In genomic region chr11:97428726-97429077, GRCm38 (mm10) we compare ENCODE assay signal across 8 mouse cellular contexts. TPM values are rescaled to one million over a fixed set of nuclear protein-coding genes. Genes with fewer than 3 reads are reported as not detected.
DNase-seq lines count a peak whose midpoint lies in the region; ATAC-seq and TF ChIP-seq lines count a peak whose summit lies in the region.

No protein-coding gene starts in this region.

- H3K27ac ChIP-seq in heart, embryonic 13.5 days (replicated peaks), result peak overlapping the region; percentile 90
- 0 out of 2 replicates have a peak overlapping the region, but pooled peaks have one; percentile 2 for H3K27ac ChIP-seq in hindbrain, embryonic 11.5 days (ENCODE audit: low read depth, low read length)
- no peak overlapping the region for H3K27ac ChIP-seq in midbrain, embryonic 11.5 days (ENCODE audit: low read depth, low read length)

- H3K27me3 ChIP-seq in heart, embryonic 13.5 days (replicated peaks), result no peaks in the 10 kb centered on the region
- no peaks in the 10 kb centered on the region for H3K27me3 ChIP-seq in G1E (ENCODE audit: insufficient read depth, low read length)
- H3K27me3 ChIP-seq in hindbrain, embryonic 11.5 days (ENCODE audit: control insufficient read depth, insufficient read depth, low read length), result no peaks in the 10 kb centered on the region
- peaks cover 2% of the 10 kb centered on the region; the same call in 1 of the 2 replicates for H3K27me3 ChIP-seq in midbrain, embryonic 11.5 days (ENCODE audit: control insufficient read depth, insufficient read depth, low read length)

- H3K36me3 ChIP-seq in heart, embryonic 13.5 days, result peaks cover 11% of the 10 kb centered on the region; the same call in 1 of the 2 replicates
- peaks cover 9% of the 10 kb centered on the region for H3K36me3 ChIP-seq in G1E (replicated peaks)
- no peaks in the 10 kb centered on the region for H3K36me3 ChIP-seq in hindbrain, embryonic 11.5 days (ENCODE audit: control insufficient read depth, insufficient read depth, low read length)
- H3K36me3 ChIP-seq in midbrain, embryonic 11.5 days (ENCODE audit: control insufficient read depth, insufficient read depth, low read length), result no peaks in the 10 kb centered on the region

- no peak for DNase-seq in heart, postnatal 4 days
- no peak for DNase-seq in G1E (ENCODE audit: low spot score)
- no peak for DNase-seq in hindbrain, embryonic 11.5 days (ENCODE audit: low spot score)
- no peak for DNase-seq in midbrain, embryonic 11.5 days (ENCODE audit: low spot score, missing footprints)
- no peak for DNase-seq in urinary bladder, postnatal 10 days (ENCODE audit: low spot score)
- no peak for DNase-seq in kidney, postnatal 10 days
- no peak for DNase-seq in spleen, postnatal 36 days (ENCODE audit: low spot score in 2 of 2)

- no peak for ATAC-seq in heart, embryonic 13.5 days (ENCODE audit: extremely low read depth, insufficient number of reproducible peaks, low FRiP score, low TSS enrichment)
- ATAC-seq in G1E (ENCODE audit: extremely low read depth, insufficient number of reproducible peaks, low FRiP score, poor library complexity, severe bottlenecking), result no peak
- ATAC-seq in hindbrain, embryonic 11.5 days (ENCODE audit: low FRiP score), result no peak
- no peak for ATAC-seq in midbrain, embryonic 11.5 days (ENCODE audit: low FRiP score)

- H3K9ac ChIP-seq in heart, embryonic 13.5 days, result peak overlapping the region; percentile 51
- H3K9ac ChIP-seq in hindbrain, embryonic 11.5 days (ENCODE audit: low read depth, low read length), result peak overlapping the region; percentile 29; the same call in 1 of the 2 replicates
- H3K9ac ChIP-seq in midbrain, embryonic 11.5 days (ENCODE audit: low read length), result peak overlapping the region; percentile 3; the same call in 1 of the 2 replicates

- H3K4me1 ChIP-seq in heart, embryonic 13.5 days, result peaks cover 58% of the 10 kb centered on the region
- H3K4me1 ChIP-seq in G1E (ENCODE audit: insufficient read depth, low read depth, low read length), result peaks cover 64% of the 10 kb centered on the region
- H3K4me1 ChIP-seq in hindbrain, embryonic 11.5 days (replicated peaks; ENCODE audit: control insufficient read depth, insufficient read depth, low read length), result 0 out of 2 replicates have a peak, but pooled peaks cover 6% of the 10 kb centered on the region
- peaks cover 5% of the 10 kb centered on the region; the same call in 1 of the 2 replicates for H3K4me1 ChIP-seq in midbrain, embryonic 11.5 days (ENCODE audit: control insufficient read depth, insufficient read depth, low read length)

- H3K9me3 ChIP-seq in heart, embryonic 13.5 days, result no peaks in the 10 kb centered on the region
- H3K9me3 ChIP-seq in G1E (replicated peaks), result no peaks in the 10 kb centered on the region
- no peaks in the 10 kb centered on the region for H3K9me3 ChIP-seq in hindbrain, embryonic 11.5 days (ENCODE audit: control insufficient read depth, low read length)
- H3K9me3 ChIP-seq in midbrain, embryonic 11.5 days (ENCODE audit: control insufficient read depth, low read length), result no peaks in the 10 kb centered on the region

- no peak for TF ChIP-seq CTCF in G1E (IDR thresholded peaks at IDR 0.05; ENCODE audit: low read depth, low read length)

- WGBS in heart, embryonic 13.5 days, result 18% methylated on average over 4 of the region's 4 CpGs
- 54% methylated on average over 4 of the region's 4 CpGs for WGBS in hindbrain, embryonic 11.5 days
- 59% methylated on average over 4 of the region's 4 CpGs for WGBS in midbrain, embryonic 11.5 days

- H3K4me3 ChIP-seq in heart, embryonic 13.5 days, result peak overlapping the region; percentile 51
- H3K4me3 ChIP-seq in G1E (ENCODE audit: low read depth, low read length), result peak overlapping the region; percentile 71; the same call in 1 of the 2 replicates
- peak overlapping the region; percentile 12 for H3K4me3 ChIP-seq in hindbrain, embryonic 11.5 days (ENCODE audit: low read depth, low read length)
- H3K4me3 ChIP-seq in midbrain, embryonic 11.5 days (ENCODE audit: low read depth, low read length), result peak overlapping the region; percentile 27; the same call in 1 of the 2 replicates

- peak overlapping the region; percentile 75 for H3K4me2 ChIP-seq in heart, embryonic 13.5 days
- peak overlapping the region; percentile 56 for H3K4me2 ChIP-seq in hindbrain, embryonic 11.5 days (replicated peaks; ENCODE audit: low read depth, low read length)
- H3K4me2 ChIP-seq in midbrain, embryonic 11.5 days, result peak overlapping the region; percentile 51

RNA-seq across cellular contexts. Expression of gene Arhgap23, which starts 13.4 kb away (rescaled TPM):
- 6.6 and 6.9 TPM in 2 replicates for polyA plus RNA-seq in heart, embryonic 13.5 days (2015; fragmentation: Nextera tagmentation; extraction: Ambion mirVana)
- total RNA-seq in heart, postnatal 4 days (2021), result 10 to 100 TPM; 51.0 to 52.3 TPM
- total RNA-seq in G1E (2014; fragmentation: Nextera tagmentation) (8.5 and 17.9 TPM in 2 replicates), G1E (2017) (2.4 and 4.4 TPM in 2 replicates)
- 18.6 and 21.9 TPM in 2 replicates for polyA plus RNA-seq in G1E (2012)
- polyA plus RNA-seq in hindbrain, embryonic 11.5 days (2014; fragmentation: Nextera tagmentation; extraction: Ambion mirVana), result 3.5 TPM in 2 replicates
- 2.5 and 2.8 TPM in 2 replicates for polyA plus RNA-seq in midbrain, embryonic 11.5 days (2014; fragmentation: Nextera tagmentation; extraction: Ambion mirVana)

Comparison
In these comparisons a context has a peak if more than half of its experiments do, and no peak if none do; other contexts are left out.
1. H3K4me3 ChIP-seq: peak in every context shown above with its lines; median percentile 71 in G1E; 51 in heart, embryonic 13.5 days; 27 in midbrain, embryonic 11.5 days; 12 in hindbrain, embryonic 11.5 days.